Mouse (Mus musculus) ES-E14 (cell line): ENCODE results near the gene Mmd2.

Experiments
- HCFC1 ChIP-seq: IDR thresholded peaks from 2 replicates; pipeline ENCODE4 v1.6.1; 2012; ENCODE audit warnings: low read length, inconsistent platforms, borderline replicate concordance; ENCODE audit not compliant: insufficient read depth
- MAFK ChIP-seq: IDR thresholded peaks from 2 replicates; pipeline ENCODE4 v1.6.1; 2014; ENCODE audit warnings: mild to moderate bottlenecking, low read depth, low read length, inconsistent platforms; ENCODE audit not compliant: insufficient read depth
- ZC3H11A ChIP-seq: IDR thresholded peaks from 2 replicates; pipeline ENCODE4 v1.6.1; 2012; ENCODE audit warnings: low read depth, mild to moderate bottlenecking, inconsistent platforms, low read length, borderline replicate concordance

GRCm38 (mm10) chr5:142650794-142651497, 42.3 kb upstream of the Mmd2 start:
- TF ChIP-seq ZC3H11A, result no peak
- TF ChIP-seq MAFK, result no peak
- no peak for TF ChIP-seq HCFC1
